Mouse (Mus musculus) MEL (cell line): ENCODE data around the gene Lipc. TPM values are rescaled to one million over a fixed set of nuclear protein-coding genes. Genes with fewer than 3 reads are reported as not detected.

Source experiments
- DNase-seq: peaks from one replicate; pipeline ENCODE4 v3.0.0; 2011; ENCODE audit warnings: low read depth, low spot score
- H3K27ac ChIP-seq: 2 replicates; pipeline ENCODE4 v1.5.1; 2012; ENCODE audit warnings: low read depth, mild to moderate bottlenecking, control low read depth, low read length, moderate library complexity; ENCODE audit not compliant: control insufficient read depth
- H3K27me3 ChIP-seq, 2 experiments: fragments of 150-350 bp in 1 of 2; sonication (generic) in 1 of 2; 2 replicates each; pipeline ENCODE4 v1.6.1; 2012; ENCODE audit warnings: low read length in 2 of 2, mild to moderate bottlenecking in 2 of 2, improper control_type of control experiment in 1 of 2, moderate library complexity in 1 of 2; ENCODE audit not compliant: insufficient read depth in 2 of 2, control insufficient read depth in 1 of 2
- H3K36me3 ChIP-seq, 2 experiments: 2 replicates each; pipeline ENCODE4 v1.6.1; 2012 to 2014; ENCODE audit warnings: low read length in 2 of 2, improper control_type of control experiment in 1 of 2, inconsistent platforms in 1 of 2, mild to moderate bottlenecking in 1 of 2; ENCODE audit not compliant: insufficient read depth in 2 of 2, control insufficient read depth in 1 of 2
- H3K4me1 ChIP-seq, 2 experiments: fragments of 150-350 bp in 1 of 2; sonication (generic) in 1 of 2; 2 replicates each; pipeline ENCODE4 v1.6.1; 2012; ENCODE audit warnings: low read length in 2 of 2, improper control_type of control experiment in 1 of 2, mild to moderate bottlenecking in 1 of 2; ENCODE audit not compliant: insufficient read depth in 2 of 2, control insufficient read depth in 1 of 2
- H3K4me3 ChIP-seq, 2 experiments: fragments of 150-350 bp in 1 of 2; sonication (generic) in 1 of 2; 2 replicates each; pipeline ENCODE4 v1.5.1; 2012; ENCODE audit warnings: low read depth in 2 of 2, low read length in 2 of 2, mild to moderate bottlenecking in 2 of 2, moderate library complexity in 2 of 2, control low read depth in 1 of 2, improper control_type of control experiment in 1 of 2; ENCODE audit not compliant: control insufficient read depth in 1 of 2, insufficient read depth in 1 of 2
- H3K79me2 ChIP-seq: 2 replicates; pipeline ENCODE4 v1.6.1; 2012; ENCODE audit warnings: mild to moderate bottlenecking, low read length, moderate library complexity; ENCODE audit not compliant: control insufficient read depth, poor library complexity, insufficient read depth
- H3K9ac ChIP-seq: 2 replicates; pipeline ENCODE4 v1.6.1; 2012; ENCODE audit warnings: low read depth, mild to moderate bottlenecking, control low read depth, low read length, moderate library complexity; ENCODE audit not compliant: control insufficient read depth, poor library complexity, severe bottlenecking
- H3K9me3 ChIP-seq: fragments of 150-350 bp; sonication (generic); replicated peaks from 2 replicates; pipeline ENCODE4 v1.6.1; 2012; ENCODE audit warnings: mild to moderate bottlenecking, low read length, improper control_type of control experiment, moderate library complexity; ENCODE audit not compliant: insufficient read depth
- CHD2 ChIP-seq: IDR thresholded peaks from 2 replicates; pipeline ENCODE4 v1.6.1; 2011; ENCODE audit warnings: low read length, improper control_type of control experiment
- CTCF ChIP-seq, 3 experiments: IDR thresholded peaks in 2 of 3; conservative IDR thresholded peaks in 1 of 3; 2 replicates each; pipeline ENCODE4 v1.5.1; 2011 to 2012; ENCODE audit warnings: low read length in 3 of 3, low read depth in 2 of 3, mild to moderate bottlenecking in 2 of 3, improper control_type of control experiment in 1 of 3, inconsistent platforms in 1 of 3, mixed read lengths in 1 of 3, moderate library complexity in 1 of 3; ENCODE audit not compliant: control insufficient read depth in 1 of 3, insufficient read depth in 1 of 3, poor library complexity in 1 of 3, severe bottlenecking in 1 of 3
- ELF1 ChIP-seq: IDR thresholded peaks from 2 replicates; pipeline ENCODE4 v1.6.1; 2014; ENCODE audit warnings: low read depth, mild to moderate bottlenecking, inconsistent platforms, low read length, improper control_type of control experiment, moderate library complexity
- EP300 ChIP-seq, 2 experiments: IDR thresholded peaks; 2 replicates each; pipeline ENCODE4 v1.6.1; 2011; ENCODE audit warnings: improper control_type of control experiment in 2 of 2, low read length in 2 of 2, low read depth in 1 of 2, mild to moderate bottlenecking in 1 of 2
- ETS1 ChIP-seq: IDR thresholded peaks from 2 replicates; pipeline ENCODE4 v1.6.1; 2012; ENCODE audit warnings: low read depth, mild to moderate bottlenecking, inconsistent platforms, low read length, improper control_type of control experiment, moderate library complexity
- HCFC1 ChIP-seq: IDR thresholded peaks from 2 replicates; pipeline ENCODE4 v1.6.1; 2012; ENCODE audit warnings: low read depth, mild to moderate bottlenecking, inconsistent platforms, low read length, improper control_type of control experiment, moderate library complexity
- KAT2A ChIP-seq: conservative IDR thresholded peaks from 2 replicates; pipeline ENCODE4 v1.6.1; 2012; ENCODE audit warnings: low read depth, low read length, improper control_type of control experiment, inconsistent platforms
- MAX ChIP-seq: IDR thresholded peaks from 2 replicates; pipeline ENCODE4 v1.6.1; 2011; ENCODE audit warnings: low read length, improper control_type of control experiment
- MAZ ChIP-seq: IDR thresholded peaks from 2 replicates; pipeline ENCODE4 v1.6.1; 2012; ENCODE audit warnings: low read depth, mild to moderate bottlenecking, inconsistent platforms, low read length, improper control_type of control experiment
- NELFE ChIP-seq: IDR thresholded peaks from 2 replicates; pipeline ENCODE4 v1.6.1; 2011; ENCODE audit warnings: low read depth, low read length, improper control_type of control experiment
- POLR2AphosphoS5 ChIP-seq: IDR thresholded peaks from 2 replicates; pipeline ENCODE4 v1.6.1; 2012; ENCODE audit warnings: low read depth, borderline replicate concordance, mild to moderate bottlenecking, inconsistent platforms, low read length, moderate library complexity, mixed read lengths
- TBP ChIP-seq: IDR thresholded peaks from 2 replicates; pipeline ENCODE4 v1.8.0; 2011; ENCODE audit warnings: low read depth, low read length, improper control_type of control experiment
- TCF12 ChIP-seq: IDR thresholded peaks from 2 replicates; pipeline ENCODE4 v1.6.1; 2014; ENCODE audit warnings: low read depth, mild to moderate bottlenecking, inconsistent platforms, low read length, improper control_type of control experiment, moderate library complexity
- ZC3H11A ChIP-seq: IDR thresholded peaks from 2 replicates; pipeline ENCODE4 v1.6.1; 2012; ENCODE audit warnings: low read depth, mild to moderate bottlenecking, inconsistent platforms, low read length, improper control_type of control experiment
- ZKSCAN1 ChIP-seq: IDR thresholded peaks from 2 replicates; pipeline ENCODE4 v1.6.1; 2012; ENCODE audit warnings: low read depth, mild to moderate bottlenecking, inconsistent platforms, low read length, improper control_type of control experiment, moderate library complexity
- ZMIZ1 ChIP-seq: IDR thresholded peaks from 2 replicates; pipeline ENCODE4 v1.6.1; 2012; ENCODE audit warnings: low read depth, mild to moderate bottlenecking, inconsistent platforms, low read length, improper control_type of control experiment, moderate library complexity
- polyA plus RNA-seq, 2 experiments: library from polyadenylated mRNA; stranded (reverse) in 1 of 2; unstranded in 1 of 2; fragments of >175 nt in 1 of 2; fragments of >200 nt in 1 of 2; gene quantifications; 2 replicates each; pipeline versions ENCODE4 v1.2.1 to v1.2.4; 2012; ENCODE audit warnings: low replicate concordance in 2 of 2, low read depth in 1 of 2; ENCODE audit not compliant: insufficient read length in 2 of 2, insufficient read depth in 1 of 2, missing spikeins in 1 of 2
- total RNA-seq: library from RNA; depleted of rRNA; stranded (reverse); fragments of 300-350 nt; gene quantifications from 2 replicates; pipeline ENCODE4 v1.2.3, GENCODE M21; 2012

Lipc gene
- total and polyA plus RNA-seq, 3 experiments, result 0.07 TPM; not detected in 2

GRCm38 (mm10) chr9:70834730-70835154, 117.3 kb downstream of the Lipc start (continued):
- TF ChIP-seq CTCF (IDR thresholded peaks at IDR 0.05 in 2 of 3, conservative IDR thresholded peaks at IDR 0.05 in 1 of 3; ENCODE audit: control insufficient read depth in 1 of 3, insufficient read depth in 1 of 3, low read depth in 2 of 3, low read length in 3 of 3, poor library complexity in 1 of 3, severe bottlenecking in 1 of 3) (no peak), CHD2 (peak; percentile 80)

DNA sequence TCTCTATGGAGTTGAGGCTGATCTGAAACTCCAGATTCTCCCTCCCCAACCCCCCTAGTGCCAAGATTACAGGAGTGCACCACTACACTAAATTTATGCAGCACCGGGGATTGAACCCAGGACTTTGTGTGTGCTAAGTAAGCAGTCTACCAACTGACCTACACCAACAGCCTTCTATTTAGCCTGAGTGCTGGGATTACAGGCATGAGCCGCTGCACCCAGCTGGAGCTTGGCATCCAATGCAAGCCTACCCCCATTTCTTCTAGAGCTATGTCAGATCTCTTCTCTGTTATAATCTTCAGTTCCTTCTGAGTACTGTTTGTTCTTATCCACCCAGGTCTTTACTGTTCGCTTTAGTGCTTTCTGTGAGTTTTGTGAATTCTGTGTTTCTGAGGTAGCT, 117.8 kb downstream of the Lipc start:
- peak overlapping the region; percentile 13 to 39 for H3K4me3 ChIP-seq
- H3K9me3 ChIP-seq, result no peaks in the 10 kb centered on the region
- peaks cover 0 to 44% of the 10 kb centered on the region in 2 experiments; a peak in 2 of 4 replicates for H3K36me3 ChIP-seq
- H3K27me3 ChIP-seq, result no peaks in the 10 kb centered on the region
- H3K4me1 ChIP-seq, result peaks cover 18 to 55% of the 10 kb centered on the region in 2 experiments
- peak overlapping the region; percentile 59 for H3K9ac ChIP-seq
- no peaks in the 10 kb centered on the region for H3K79me2 ChIP-seq
- DNase-seq, result no peak
- TF ChIP-seq ELF1, result no peak
- TF ChIP-seq CTCF (IDR thresholded peaks at IDR 0.05 in 2 of 3, conservative IDR thresholded peaks at IDR 0.05 in 1 of 3; ENCODE audit: control insufficient read depth in 1 of 3, insufficient read depth in 1 of 3, low read depth in 2 of 3, low read length in 3 of 3, poor library complexity in 1 of 3, severe bottlenecking in 1 of 3), result no peak
- TF ChIP-seq ZKSCAN1, result no peak
- no peak for TF ChIP-seq MAX
- TF ChIP-seq ZMIZ1, result no peak
- no peak for TF ChIP-seq ETS1
- TF ChIP-seq NELFE, result no peak
- no peak for TF ChIP-seq HCFC1
- TF ChIP-seq KAT2A, result no peak
- TF ChIP-seq POLR2AphosphoS5, result no peak
- TF ChIP-seq TBP, result no peak
- peak overlapping the region; percentile 98 for H3K27ac ChIP-seq

DNA sequence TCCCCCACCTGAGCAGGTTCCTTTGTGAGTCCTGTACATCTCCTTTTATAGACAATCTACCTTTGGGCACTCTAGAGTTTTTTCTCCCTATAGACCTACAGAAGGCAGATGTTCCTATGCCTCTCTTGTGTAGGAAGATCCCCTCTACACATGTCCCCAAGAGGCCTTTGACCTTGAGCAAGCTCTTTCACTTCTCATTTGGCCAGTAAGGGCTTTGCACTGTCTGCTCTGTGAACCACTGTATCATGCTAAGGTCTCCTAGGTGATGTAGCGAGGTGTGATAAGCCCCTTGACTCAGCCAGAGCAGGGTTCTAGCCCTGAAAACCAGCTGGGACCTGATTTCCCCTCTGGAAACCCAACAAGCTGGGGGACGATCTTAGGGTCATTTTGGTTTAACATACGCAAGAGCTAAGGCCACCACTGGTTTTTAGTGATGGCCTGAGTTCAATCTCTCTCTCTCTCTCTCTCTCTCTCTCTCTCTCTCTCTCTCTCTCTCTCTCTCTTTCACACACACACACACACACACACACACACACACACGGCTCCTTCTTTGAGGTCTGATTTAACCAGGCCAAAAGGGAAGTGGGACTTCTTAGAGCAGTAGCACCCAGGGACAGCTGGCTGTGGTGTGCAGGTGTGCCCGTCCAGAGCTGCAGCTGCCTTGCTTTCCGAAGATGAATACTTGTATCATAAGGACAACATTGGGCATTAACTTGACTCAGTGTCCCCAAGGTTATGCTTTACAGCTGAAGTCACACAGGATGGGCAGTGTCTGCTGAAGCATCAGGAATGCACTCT, 118.7 kb downstream of the Lipc start:
- no peaks in the 10 kb centered on the region for H3K27me3 ChIP-seq
- H3K4me3 ChIP-seq, result no peak overlapping the region
- H3K4me1 ChIP-seq, result peaks cover 13 to 47% of the 10 kb centered on the region in 2 experiments
- peak overlapping the region; percentile 98 for H3K27ac ChIP-seq
- H3K9me3 ChIP-seq, result no peaks in the 10 kb centered on the region
- TF ChIP-seq ETS1 (peak; percentile 36; the same call in 1 of the 2 replicates), KAT2A (no peak), TCF12 (peak; percentile 73), ZC3H11A (no peak), MAZ (no peak), EP300 (IDR thresholded peaks at IDR 0.05; ENCODE audit: low read depth in 1 of 2, low read length in 2 of 2) (peak in 1 of 2 experiments; percentile 33; a peak in 1 of 4 replicates)
- no peaks in the 10 kb centered on the region for H3K79me2 ChIP-seq
- DNase-seq, result peak; percentile 51
- H3K9ac ChIP-seq, result peak overlapping the region; percentile 5; the same call in 1 of the 2 replicates
- H3K36me3 ChIP-seq, result peaks cover 0 to 38% of the 10 kb centered on the region in 2 experiments; a peak in 2 of 4 replicates
